Mouse (Mus musculus): ENCODE data around the gene Acoxl. TPM values are rescaled to one million over a fixed set of nuclear protein-coding genes. Genes with fewer than 3 reads are reported as not detected.

Gene Acoxl
- total RNA-seq, 1 experiment from 2014 or later = not detected

- ATAC-seq (replicated peaks in 1 of 2; ENCODE audit: insufficient read depth in 1 of 2, low FRiP score in 2 of 2, low TSS enrichment in 1 of 2, low read depth in 1 of 2, poor library complexity in 2 of 2, severe bottlenecking in 2 of 2) = no peak
Measured at GRCm38 (mm10) chr2:128159619-128160125, 321.0 kb downstream of the Acoxl start.

- no peak for ATAC-seq (replicated peaks in 1 of 2; ENCODE audit: insufficient read depth in 1 of 2, low FRiP score in 2 of 2, low TSS enrichment in 1 of 2, low read depth in 1 of 2, poor library complexity in 2 of 2, severe bottlenecking in 2 of 2)
Measured at GRCm38 (mm10) chr2:128163177-128163576, 324.5 kb downstream of the Acoxl start.

- peak; percentile 37 to 46; a peak in 3 of 4 replicates for ATAC-seq (replicated peaks in 1 of 2; ENCODE audit: insufficient read depth in 1 of 2, low FRiP score in 2 of 2, low TSS enrichment in 1 of 2, low read depth in 1 of 2, poor library complexity in 2 of 2, severe bottlenecking in 2 of 2)
Measured at GRCm38 (mm10) chr2:128166623-128167423, 328.1 kb downstream of the Acoxl start.

GRCm38 (mm10) chr2:128167930-128168329 is 329.3 kb downstream of the Acoxl start:
- no peak for ATAC-seq (replicated peaks in 1 of 2; ENCODE audit: insufficient read depth in 1 of 2, low FRiP score in 2 of 2, low TSS enrichment in 1 of 2, low read depth in 1 of 2, poor library complexity in 2 of 2, severe bottlenecking in 2 of 2)

GRCm38 (mm10) chr2:128169486-128169885 is 330.8 kb downstream of the Acoxl start:
- no peak for ATAC-seq (replicated peaks in 1 of 2; ENCODE audit: insufficient read depth in 1 of 2, low FRiP score in 2 of 2, low TSS enrichment in 1 of 2, low read depth in 1 of 2, poor library complexity in 2 of 2, severe bottlenecking in 2 of 2)

- no peak for ATAC-seq (replicated peaks in 1 of 2; ENCODE audit: insufficient read depth in 1 of 2, low FRiP score in 2 of 2, low TSS enrichment in 1 of 2, low read depth in 1 of 2, poor library complexity in 2 of 2, severe bottlenecking in 2 of 2)
Measured at GRCm38 (mm10) chr2:128169972-128170371, 331.3 kb downstream of the Acoxl start.

- ATAC-seq (replicated peaks in 1 of 2; ENCODE audit: insufficient read depth in 1 of 2, low FRiP score in 2 of 2, low TSS enrichment in 1 of 2, low read depth in 1 of 2, poor library complexity in 2 of 2, severe bottlenecking in 2 of 2) = no peak; a peak in 1 of 4 replicates
Measured at GRCm38 (mm10) chr2:128170614-128171013, 331.9 kb downstream of the Acoxl start.

GRCm38 (mm10) chr2:128172266-128172665 is 333.6 kb downstream of the Acoxl start:
- no peak for ATAC-seq (replicated peaks in 1 of 2; ENCODE audit: insufficient read depth in 1 of 2, low FRiP score in 2 of 2, low TSS enrichment in 1 of 2, low read depth in 1 of 2, poor library complexity in 2 of 2, severe bottlenecking in 2 of 2)

Other genes with a start within 250 kb of the Acoxl start
- not detected in 2 replicates for gene Mal, start 182.2 kb upstream of the Acoxl start, total RNA-seq (2017)
- gene Mall, start 108.9 kb upstream of the Acoxl start, total RNA-seq (2017) = not detected in 2 replicates
- 20.2 and 28.3 TPM in 2 replicates for gene Nphp1, start 50.0 kb upstream of the Acoxl start, total RNA-seq (2017)
- 39.9 and 46.1 TPM in 2 replicates for gene Mtln, start 46.4 kb upstream of the Acoxl start, total RNA-seq (2017)
- gene Bub1, start 7.0 kb upstream of the Acoxl start, total RNA-seq (2017) = 36.4 and 39.6 TPM in 2 replicates

Data from hematopoietic stem cell, adult 5-6 weeks (primary cell).